Mouse (Mus musculus) lung, embryonic 14.5 days (tissue): Measurements from ENCODE around the gene Susd1. TPM values are rescaled to one million over a fixed set of nuclear protein-coding genes. Genes with fewer than 3 reads are reported as not detected.

Experiments used
- ATAC-seq: fragments of 200-750 bp; cut with Nextera tagmentation; 2 replicates; pipeline ENCODE4 v1.8.0; 2017; ENCODE audit warnings: mild to moderate bottlenecking, moderate TSS enrichment, moderate library complexity; ENCODE audit not compliant: insufficient read depth
- DNase-seq: peaks from one replicate; pipeline ENCODE4 v3.0.0-alpha.2; 2015
- H3K27ac ChIP-seq: fragments of 300-500 bp; sonication (generic); 2 replicates; pipeline ENCODE4 v1.5.1; 2014; ENCODE audit warnings: low read depth, mild to moderate bottlenecking, moderate library complexity
- H3K27me3 ChIP-seq: fragments of 300-500 bp; sonication (generic); 2 replicates; pipeline ENCODE4 v1.6.1; 2014; ENCODE audit warnings: low read length, control low read depth; ENCODE audit not compliant: insufficient read depth
- H3K36me3 ChIP-seq: fragments of 300-500 bp; sonication (generic); 2 replicates; pipeline ENCODE4 v1.6.1; 2014; ENCODE audit warnings: control low read depth; ENCODE audit not compliant: insufficient read depth
- H3K4me1 ChIP-seq: fragments of 300-500 bp; sonication (generic); 2 replicates; pipeline ENCODE4 v1.6.1; 2014; ENCODE audit warnings: antibody characterized with exemption, control low read depth; ENCODE audit not compliant: insufficient read depth
- H3K4me2 ChIP-seq: fragments of 300-500 bp; sonication (generic); 2 replicates; pipeline ENCODE4 v1.6.1; 2014; ENCODE audit warnings: mild to moderate bottlenecking
- H3K4me3 ChIP-seq: fragments of 300-500 bp; sonication (generic); 2 replicates; pipeline ENCODE4 v1.5.1; 2014; ENCODE audit warnings: low read depth, low read length
- H3K9ac ChIP-seq: fragments of 300-500 bp; sonication (generic); 2 replicates; pipeline ENCODE4 v1.6.1; 2014
- H3K9me3 ChIP-seq: fragments of 300-500 bp; sonication (generic); 2 replicates; pipeline ENCODE4 v1.6.1; 2016; ENCODE audit warnings: low read depth, low read length, control low read depth
- CTCF ChIP-seq: IDR thresholded peaks from 2 replicates; pipeline ENCODE4 v1.5.1; 2016; ENCODE audit warnings: antibody characterized with exemption, low read depth
- WGBS: fragments of 180-500 bp; shearing (Covaris S2); extraction: QIAGEN DNeasy Blood & Tissue Kit; methylation state at CpG from one replicate; pipeline ENCODE4 v1.1.7; 2014; 5-methylcytosine and 5-hydroxymethylcytosine counted together
- polyA plus RNA-seq: library from polyadenylated mRNA; unstranded; fragments of >200 nt; fragmentation: Nextera tagmentation; extraction: Ambion mirVana; gene quantifications from 2 replicates; pipeline ENCODE4 v1.2.1, GENCODE M21; 2014

The Susd1 gene
- polyA plus RNA-seq, 1 experiment from 2014 or later, result 5.1 TPM

DNA sequence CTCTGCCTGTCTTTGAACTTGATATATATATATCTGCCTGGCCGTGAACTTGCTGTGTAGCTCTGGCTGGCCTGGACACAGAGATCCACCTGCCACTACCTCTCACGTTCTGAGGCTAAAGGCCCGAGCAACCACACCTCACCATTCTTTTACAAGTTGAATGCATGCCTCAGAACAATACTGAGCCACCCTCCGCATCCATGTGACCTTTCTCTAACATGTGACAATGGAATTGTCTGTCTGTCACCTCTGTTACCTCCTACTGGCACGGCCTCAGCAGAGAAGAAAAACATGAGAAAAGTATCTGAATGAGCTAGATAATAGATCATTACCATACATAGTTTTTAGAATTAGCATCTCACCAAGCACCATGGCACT lies 17.1 kb downstream of the Susd1 start:
- Histone ChIP-seq H3K4me1 (peaks cover 5% of the 10 kb centered on the region; the same call in 1 of the 2 replicates), H3K27ac (no peak overlapping the region), H3K9me3 (no peaks in the 10 kb centered on the region), H3K4me2 (no peak overlapping the region), H3K27me3 (no peaks in the 10 kb centered on the region), H3K9ac (no peak overlapping the region), H3K4me3 (no peak overlapping the region), H3K36me3 (no peaks in the 10 kb centered on the region)
- 67% methylated on average over 5 of the region's 5 CpGs for WGBS
- no peak for TF ChIP-seq CTCF
- ATAC-seq (no peak), DNase-seq (no peak)

DNA sequence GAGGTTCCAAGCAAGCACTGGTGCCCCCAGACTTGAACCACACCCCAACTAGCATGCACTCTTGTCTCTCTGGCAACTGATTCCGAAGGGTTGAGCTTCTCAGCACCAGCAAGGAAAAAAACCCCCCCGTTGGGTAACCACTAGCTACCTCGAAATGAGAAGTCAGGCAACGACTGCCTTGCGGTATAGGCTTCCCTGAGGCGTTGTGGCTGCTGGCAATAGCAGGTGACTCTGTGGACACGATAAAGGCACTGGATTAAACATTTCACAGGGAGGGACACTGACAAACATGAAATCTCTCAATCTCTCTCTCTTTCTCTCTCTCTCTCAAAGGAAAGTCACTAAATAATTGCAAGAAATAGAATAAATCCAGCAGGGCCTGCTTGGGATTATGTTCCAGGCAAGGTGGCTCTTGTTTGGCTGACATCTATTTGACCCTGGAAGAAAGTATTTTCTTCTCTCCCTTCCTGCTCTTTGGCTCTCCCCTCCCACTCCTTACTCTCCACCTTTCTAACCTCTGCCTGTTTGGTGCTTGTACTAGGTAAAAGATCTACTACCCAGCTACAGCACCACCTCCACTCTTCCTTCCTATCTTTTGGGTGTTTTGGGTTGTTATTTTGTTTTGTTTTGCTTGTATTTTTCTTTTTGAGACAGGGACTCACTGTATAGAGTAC lies 17.6 kb downstream of the Susd1 start:
- DNase-seq, result no peak
- TF ChIP-seq CTCF, result no peak
- Histone ChIP-seq H3K4me1 (peaks cover 5% of the 10 kb centered on the region; the same call in 1 of the 2 replicates), H3K36me3 (no peaks in the 10 kb centered on the region), H3K4me3 (no peak overlapping the region), H3K27ac (no peak overlapping the region), H3K9me3 (no peaks in the 10 kb centered on the region), H3K4me2 (no peak overlapping the region), H3K9ac (no peak overlapping the region), H3K27me3 (no peaks in the 10 kb centered on the region)
- WGBS, result 80% methylated on average over 7 of the region's 7 CpGs
- ATAC-seq, result no peak

DNA sequence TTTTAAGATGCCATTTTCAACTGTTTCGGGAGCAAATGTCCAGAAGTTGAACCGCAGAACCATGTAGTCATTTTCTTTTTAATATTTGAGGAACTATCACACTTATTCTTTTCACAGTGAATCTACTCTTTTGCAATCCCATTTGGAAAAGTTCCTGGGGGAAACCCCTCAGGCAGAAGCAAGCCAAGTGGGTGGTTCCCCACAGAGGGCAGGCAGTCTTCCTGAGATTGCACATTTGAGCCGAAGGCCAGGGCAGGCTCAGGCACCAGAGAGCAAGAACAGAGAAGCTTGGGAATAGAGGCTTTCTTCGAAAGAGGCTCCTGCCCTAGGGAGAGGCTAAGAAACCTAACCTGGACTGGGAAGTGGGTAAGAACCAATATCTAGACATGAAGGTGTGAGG lies 19.2 kb downstream of the Susd1 start:
- no peak for ATAC-seq
- 73% methylated on average over 4 of the region's 4 CpGs for WGBS
- Histone ChIP-seq H3K4me1 (peaks cover 5% of the 10 kb centered on the region; the same call in 1 of the 2 replicates), H3K4me3 (no peak overlapping the region), H3K4me2 (no peak overlapping the region), H3K9ac (no peak overlapping the region), H3K9me3 (no peaks in the 10 kb centered on the region), H3K36me3 (no peaks in the 10 kb centered on the region), H3K27me3 (no peaks in the 10 kb centered on the region), H3K27ac (no peak overlapping the region)
- DNase-seq, result peak; percentile 40
- no peak for TF ChIP-seq CTCF

DNA sequence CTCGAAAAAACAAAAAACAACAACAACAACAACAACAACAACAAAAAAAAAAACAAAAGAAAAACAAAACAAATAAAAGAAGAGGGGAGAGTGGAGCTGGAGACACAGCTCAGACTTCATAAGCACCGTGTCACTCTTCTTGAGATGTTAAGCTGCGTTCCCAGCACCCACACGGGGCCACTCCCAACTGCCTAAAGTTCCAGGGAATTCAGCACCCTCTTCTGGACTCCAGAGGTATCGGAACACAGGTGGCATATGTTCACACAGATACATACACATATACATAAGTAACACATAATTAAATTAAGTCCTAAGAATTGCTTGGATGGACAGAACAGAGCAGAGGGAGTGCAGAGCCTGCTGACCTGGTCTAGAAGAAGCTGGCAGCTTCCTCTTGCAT lies 25.0 kb downstream of the Susd1 start:
- Histone ChIP-seq H3K4me2 (no peak overlapping the region), H3K27me3 (no peaks in the 10 kb centered on the region), H3K4me1 (no peaks in the 10 kb centered on the region), H3K9ac (no peak overlapping the region), H3K9me3 (no peaks in the 10 kb centered on the region), H3K27ac (no peak overlapping the region), H3K36me3 (no peaks in the 10 kb centered on the region), H3K4me3 (no peak overlapping the region)
- WGBS, result 80% methylated on average over 5 of the region's 5 CpGs
- no peak for TF ChIP-seq CTCF
- ATAC-seq, result no peak
- no peak for DNase-seq

DNA sequence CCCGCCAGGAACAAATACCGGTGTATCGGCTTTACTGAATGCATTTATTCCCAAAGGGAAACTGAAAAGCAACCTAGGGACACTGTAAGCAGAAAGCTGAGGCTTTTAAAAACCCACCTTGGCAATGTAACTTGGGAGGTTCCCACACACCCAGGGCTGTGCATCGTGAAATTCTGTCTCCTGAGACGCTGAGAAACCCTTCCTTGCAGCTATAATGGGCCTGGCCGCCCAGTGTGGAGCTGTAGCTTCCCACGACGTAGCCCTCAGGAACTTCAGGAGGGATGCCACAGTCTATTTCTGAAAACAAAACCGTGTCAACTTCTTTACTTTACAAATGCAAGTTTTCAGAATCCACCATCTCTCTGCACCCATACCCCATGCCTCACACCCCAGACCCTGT lies 27.3 kb downstream of the Susd1 start:
- WGBS, result 84% methylated on average over 9 of the region's 9 CpGs
- no peaks in the 10 kb centered on the region for H3K4me1 ChIP-seq
- no peak for TF ChIP-seq CTCF
- ATAC-seq, result no peak
- H3K36me3 ChIP-seq, result no peaks in the 10 kb centered on the region
- H3K27me3 ChIP-seq, result no peaks in the 10 kb centered on the region
- no peaks in the 10 kb centered on the region for H3K9me3 ChIP-seq
- no peak overlapping the region for H3K27ac ChIP-seq
- no peak overlapping the region for H3K4me2 ChIP-seq
- H3K9ac ChIP-seq, result no peak overlapping the region
- no peak overlapping the region for H3K4me3 ChIP-seq
- DNase-seq, result no peak

DNA sequence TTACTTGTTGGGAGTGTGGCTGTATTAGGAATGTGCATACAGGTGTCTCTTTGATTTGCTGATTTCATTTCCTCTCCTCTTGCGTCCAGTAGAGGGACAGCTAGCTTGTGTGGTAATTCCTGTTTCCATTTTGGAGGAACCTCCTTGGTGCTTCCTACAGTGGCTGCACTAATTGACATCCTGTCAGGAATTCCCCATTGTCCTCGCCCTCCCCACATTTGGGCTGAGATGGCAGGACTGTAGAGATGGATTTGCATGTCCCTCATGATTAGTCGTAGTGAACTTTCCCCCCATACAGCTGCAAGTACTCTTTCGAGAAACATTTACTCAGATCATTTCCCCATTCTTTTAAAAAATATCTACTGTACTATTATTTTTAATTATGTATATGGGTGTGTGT lies 30.7 kb downstream of the Susd1 start:
- H3K9ac ChIP-seq, result no peak overlapping the region

DNA sequence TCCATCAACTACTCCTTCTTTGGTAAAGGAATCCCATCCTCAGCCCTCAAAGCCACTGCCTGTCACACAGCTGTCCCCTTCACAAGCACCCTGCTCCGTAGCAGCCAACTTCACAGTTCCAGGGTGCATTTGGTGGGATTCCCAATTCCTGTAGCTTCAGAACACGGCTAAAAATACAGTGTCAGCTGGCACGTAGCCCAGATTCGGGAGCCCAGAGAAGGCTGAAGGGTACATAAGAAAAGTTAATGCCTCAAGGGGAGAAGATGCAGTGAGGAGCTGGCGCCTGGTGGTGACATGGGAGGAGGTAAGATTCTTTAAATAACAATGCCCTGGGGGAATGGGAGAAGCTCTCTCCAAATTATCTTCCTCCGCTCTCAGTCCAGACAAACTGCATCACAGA lies 34.1 kb downstream of the Susd1 start:
- TF ChIP-seq CTCF, result no peak
- Histone ChIP-seq H3K4me2 (peak overlapping the region; percentile 44), H3K4me3 (no peak overlapping the region), H3K9ac (no peak overlapping the region), H3K36me3 (no peaks in the 10 kb centered on the region), H3K27me3 (no peaks in the 10 kb centered on the region), H3K4me1 (no peaks in the 10 kb centered on the region), H3K27ac (peak overlapping the region; percentile 18; the same call in 1 of the 2 replicates), H3K9me3 (no peaks in the 10 kb centered on the region)
- ATAC-seq (peak; percentile 76), DNase-seq (peak; percentile 87)
- WGBS, result 30% methylated on average over 6 of the region's 6 CpGs

More for the DNA sequence above, 30.7 kb downstream of the Susd1 start:
- H3K36me3 ChIP-seq, result no peaks in the 10 kb centered on the region
- H3K4me1 ChIP-seq, result no peaks in the 10 kb centered on the region
- 71% methylated on average over 4 of the region's 4 CpGs for WGBS
- ATAC-seq (no peak), DNase-seq (no peak)
- no peak overlapping the region for H3K4me3 ChIP-seq
- no peak overlapping the region for H3K27ac ChIP-seq
- H3K4me2 ChIP-seq, result no peak overlapping the region
- 0 out of 2 replicates have a peak, but pooled peaks have one; percentile 9 for TF ChIP-seq CTCF
- H3K9me3 ChIP-seq, result no peaks in the 10 kb centered on the region
- no peaks in the 10 kb centered on the region for H3K27me3 ChIP-seq
